8 mouse cellular contexts compared by ENCODE assay signal in the genomic region with DNA sequence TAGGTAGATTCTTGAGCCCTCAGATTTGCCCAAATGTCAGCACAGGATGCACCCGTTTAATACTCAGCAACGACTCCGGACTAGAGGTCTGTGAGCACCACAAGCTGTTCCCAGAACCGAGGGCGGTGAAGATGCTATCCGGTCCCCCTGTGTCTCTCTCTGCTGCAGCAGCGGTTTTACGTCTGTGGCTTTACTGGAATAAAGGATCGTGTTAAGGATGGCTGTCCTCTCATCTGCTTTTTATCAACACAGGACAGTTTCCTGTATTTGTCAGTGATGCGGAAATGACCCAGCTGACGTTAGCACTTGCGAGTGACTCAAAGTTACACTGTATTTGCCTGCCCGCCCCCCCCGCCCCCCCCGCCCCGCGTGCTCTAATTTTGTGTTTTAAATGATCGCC. TPM values are rescaled to one million over a fixed set of nuclear protein-coding genes. Genes with fewer than 3 reads are reported as not detected.
DNase-seq lines count a peak whose midpoint lies in the region; ATAC-seq and TF ChIP-seq lines count a peak whose summit lies in the region.

No protein-coding gene starts in this region.

- H3K27ac ChIP-seq in forebrain, embryonic 16.5 days (ENCODE audit: low read length) = peak overlapping the region; percentile 29; the same call in 1 of the 2 replicates
- H3K27ac ChIP-seq in forebrain, embryonic 10.5 days = no peak overlapping the region
- no peak overlapping the region; the same call in 1 of the 2 replicates for H3K27ac ChIP-seq in embryonic facial prominence, embryonic 13.5 days
- H3K27ac ChIP-seq in kidney, adult 2 months (ENCODE audit: insufficient read depth, low read depth, low read length) = peak overlapping the region; percentile 55

- H3K4me2 ChIP-seq in forebrain, embryonic 16.5 days (ENCODE audit: low read length) = no peak overlapping the region
- H3K4me2 ChIP-seq in embryonic facial prominence, embryonic 13.5 days = peak overlapping the region; percentile 20; the same call in 1 of the 2 replicates

- no peak overlapping the region for H3K4me3 ChIP-seq in forebrain, embryonic 16.5 days (replicated peaks; ENCODE audit: low read length)
- no peak overlapping the region for H3K4me3 ChIP-seq in forebrain, embryonic 10.5 days
- no peak overlapping the region for H3K4me3 ChIP-seq in embryonic facial prominence, embryonic 13.5 days
- no peak overlapping the region for H3K4me3 ChIP-seq in kidney, adult 2 months (ENCODE audit: insufficient read depth, low read depth, low read length)

- ATAC-seq in forebrain, embryonic 16.5 days = no peak
- ATAC-seq in embryonic facial prominence, embryonic 13.5 days (ENCODE audit: insufficient number of reproducible peaks, insufficient read depth, low FRiP score, low TSS enrichment, low read depth) = no peak

- no peak for TF ChIP-seq POLR2A in kidney, adult 2 months (IDR thresholded peaks at IDR 0.05; ENCODE audit: low read depth, low read length)

- H3K9ac ChIP-seq in forebrain, embryonic 16.5 days (replicated peaks; ENCODE audit: low read depth, low read length) = no peak overlapping the region
- H3K9ac ChIP-seq in embryonic facial prominence, embryonic 13.5 days = no peak overlapping the region

- no peak for DNase-seq in forebrain, embryonic 10.5 days (ENCODE audit: extremely low spot score, low spot score)
- DNase-seq in kidney, adult 2 months = peak; percentile 63
- DNase-seq in lung, postnatal 10 days = peak; percentile 60
- peak; percentile 19 for DNase-seq in thymus, postnatal 25 days
- DNase-seq in right cerebral cortex, postnatal 25 days = no peak
- DNase-seq in cerebellum, adult 9-11 months = no peak

- no peak for TF ChIP-seq CTCF in kidney, adult 2 months (conservative IDR thresholded peaks at IDR 0.05; ENCODE audit: insufficient read depth, insufficient read length, low read depth, low read length)

- H3K36me3 ChIP-seq in forebrain, embryonic 16.5 days (ENCODE audit: control insufficient read depth, insufficient read depth) = no peaks in the 10 kb centered on the region
- H3K36me3 ChIP-seq in forebrain, embryonic 10.5 days (replicated peaks) = no peaks in the 10 kb centered on the region
- no peaks in the 10 kb centered on the region for H3K36me3 ChIP-seq in embryonic facial prominence, embryonic 13.5 days
- H3K36me3 ChIP-seq in kidney, adult 2 months (ENCODE audit: control insufficient read depth, insufficient read depth, low read length) = no peaks in the 10 kb centered on the region

- 66% methylated on average over 18 of the region's 18 CpGs for WGBS in forebrain, embryonic 16.5 days
- WGBS in forebrain, embryonic 10.5 days = 76% methylated on average over 18 of the region's 18 CpGs
- WGBS in embryonic facial prominence, embryonic 13.5 days = 52% methylated on average over 18 of the region's 18 CpGs
- 42% methylated on average over 18 of the region's 18 CpGs for WGBS in kidney, adult 2 months

- H3K4me1 ChIP-seq in forebrain, embryonic 16.5 days (replicated peaks; ENCODE audit: control insufficient read depth, insufficient read depth, low read length) = peaks cover 17% of the 10 kb centered on the region
- H3K4me1 ChIP-seq in forebrain, embryonic 10.5 days = peaks cover 12% of the 10 kb centered on the region; the same call in 1 of the 2 replicates
- peaks cover 18% of the 10 kb centered on the region for H3K4me1 ChIP-seq in embryonic facial prominence, embryonic 13.5 days
- H3K4me1 ChIP-seq in kidney, adult 2 months (ENCODE audit: control insufficient read depth, insufficient read depth, low read length) = no peaks in the 10 kb centered on the region

- H3K9me3 ChIP-seq in forebrain, embryonic 16.5 days (ENCODE audit: control insufficient read depth, low read length) = no peaks in the 10 kb centered on the region
- no peaks in the 10 kb centered on the region for H3K9me3 ChIP-seq in forebrain, embryonic 10.5 days
- no peaks in the 10 kb centered on the region for H3K9me3 ChIP-seq in embryonic facial prominence, embryonic 13.5 days

- no peaks in the 10 kb centered on the region for H3K27me3 ChIP-seq in forebrain, embryonic 16.5 days (replicated peaks; ENCODE audit: control insufficient read depth, insufficient read depth, low read length)
- no peaks in the 10 kb centered on the region for H3K27me3 ChIP-seq in forebrain, embryonic 10.5 days (ENCODE audit: poor library complexity, severe bottlenecking)
- no peaks in the 10 kb centered on the region for H3K27me3 ChIP-seq in embryonic facial prominence, embryonic 13.5 days
- no peaks in the 10 kb centered on the region for H3K27me3 ChIP-seq in kidney, adult 2 months (replicated peaks; ENCODE audit: control insufficient read depth, insufficient read depth, low read length)

RNA-seq across cellular contexts. Expression of a gene that starts 40.7 kb away (rescaled TPM):
- 37.2 and 37.6 TPM in 2 replicates for polyA plus RNA-seq in forebrain, embryonic 16.5 days (2015; fragmentation: Nextera tagmentation; extraction: Ambion mirVana)
- 56.4 and 58.7 TPM in 2 replicates for polyA plus RNA-seq in forebrain, embryonic 10.5 days (2016; fragmentation: Nextera tagmentation; extraction: Ambion mirVana)
- 33.4 and 34.4 TPM in 2 replicates for polyA plus RNA-seq in embryonic facial prominence, embryonic 13.5 days (2015; fragmentation: Nextera tagmentation; extraction: Ambion mirVana)
- polyA plus RNA-seq in kidney, adult 2 months (2012; rRNA removed) = 6.7 and 6.9 TPM in 2 replicates

Comparison
In these comparisons a context has a peak if more than half of its experiments do, and no peak if none do; other contexts are left out.
1. H3K27ac ChIP-seq: peak in forebrain, embryonic 16.5 days (single experiment) and kidney, adult 2 months (single experiment); none in forebrain, embryonic 10.5 days (single experiment) and embryonic facial prominence, embryonic 13.5 days (single experiment).
2. DNase-seq: peak in kidney, adult 2 months (single experiment), lung, postnatal 10 days (single experiment) and thymus, postnatal 25 days (single experiment); none in forebrain, embryonic 10.5 days (single experiment), right cerebral cortex, postnatal 25 days (single experiment) and cerebellum, adult 9-11 months (single experiment).